Mouse (Mus musculus) hindbrain, embryonic 16.5 days (tissue): ENCODE results near the gene Hnrnpa1. TPM values are rescaled to one million over a fixed set of nuclear protein-coding genes. Genes with fewer than 3 reads are reported as not detected.

Experiments
- ATAC-seq: fragments of 200-750 bp; cut with Nextera tagmentation; 2 replicates; pipeline ENCODE4 v1.8.0; 2017; ENCODE audit warnings: moderate TSS enrichment, moderate library complexity
- H3K27ac ChIP-seq: fragments of 300-500 bp; sonication (generic); 2 replicates; pipeline ENCODE4 v1.5.1; 2014; ENCODE audit warnings: low read depth, mild to moderate bottlenecking, control low read depth, low read length, moderate library complexity
- H3K27me3 ChIP-seq: fragments of 300-500 bp; sonication (generic); replicated peaks from 2 replicates; pipeline ENCODE4 v1.6.1; 2014; ENCODE audit warnings: low read length; ENCODE audit not compliant: control insufficient read depth, insufficient read depth
- H3K36me3 ChIP-seq: fragments of 300-500 bp; sonication (generic); 2 replicates; pipeline ENCODE4 v1.6.1; 2014; ENCODE audit warnings: mild to moderate bottlenecking, low read length, moderate library complexity, mixed read lengths; ENCODE audit not compliant: control insufficient read depth, insufficient read depth
- H3K4me1 ChIP-seq: fragments of 300-500 bp; sonication (generic); 2 replicates; pipeline ENCODE4 v1.6.1; 2014; ENCODE audit warnings: low read depth, low read length; ENCODE audit not compliant: control insufficient read depth, insufficient read depth
- H3K4me2 ChIP-seq: fragments of 300-500 bp; sonication (generic); 2 replicates; pipeline ENCODE4 v1.6.1; 2014; ENCODE audit warnings: mild to moderate bottlenecking, low read length, control low read depth, moderate library complexity
- H3K4me3 ChIP-seq: fragments of 300-500 bp; sonication (generic); 2 replicates; pipeline ENCODE4 v1.5.1; 2014; ENCODE audit warnings: mild to moderate bottlenecking, low read length, control low read depth, moderate library complexity
- H3K9ac ChIP-seq: fragments of 300-500 bp; sonication (generic); 2 replicates; pipeline ENCODE4 v1.6.1; 2014; ENCODE audit warnings: low read depth, mild to moderate bottlenecking, control low read depth, low read length, moderate library complexity
- H3K9me3 ChIP-seq: fragments of 300-500 bp; sonication (generic); 2 replicates; pipeline ENCODE4 v1.6.1; 2014; ENCODE audit warnings: mild to moderate bottlenecking, low read length, moderate library complexity; ENCODE audit not compliant: control insufficient read depth
- WGBS: fragments of 180-500 bp; shearing (Covaris S2); extraction: QIAGEN DNeasy Blood & Tissue Kit; methylation state at CpG from one replicate; pipeline ENCODE4 v1.1.7; 2014; 5-methylcytosine and 5-hydroxymethylcytosine counted together
- polyA plus RNA-seq: library from polyadenylated mRNA; unstranded; fragments of >200 nt; fragmentation: Nextera tagmentation; extraction: Ambion mirVana; gene quantifications from 2 replicates; pipeline ENCODE4 v1.2.1, GENCODE M21; 2015

Hnrnpa1 gene
- polyA plus RNA-seq, 1 experiment from 2014 or later, result 483 TPM

GRCm38 (mm10) chr15:103214971-103215907 lies 25.0 kb upstream of the Hnrnpa1 start:
- H3K4me2 ChIP-seq, result peak overlapping the region; percentile 72
- WGBS, result under 1% methylated on average over 15 of the region's 15 CpGs
- peak; percentile 96 for ATAC-seq

GRCm38 (mm10) chr15:103216052-103216451 lies 24.2 kb upstream of the Hnrnpa1 start:
- 22% methylated on average over 2 of the region's 2 CpGs for WGBS
- Histone ChIP-seq H3K27ac (peak overlapping the region; percentile 88), H3K27me3 (no peaks in the 10 kb centered on the region), H3K4me2 (peak overlapping the region; percentile 72), H3K4me1 (peaks cover 21% of the 10 kb centered on the region), H3K36me3 (peaks cover 8% of the 10 kb centered on the region; the same call in 1 of the 2 replicates), H3K9me3 (no peaks in the 10 kb centered on the region), H3K9ac (no peak overlapping the region), H3K4me3 (no peak overlapping the region)
- no peak for ATAC-seq

More at GRCm38 (mm10) chr15:103214971-103215907, 25.0 kb upstream of the Hnrnpa1 start:
- H3K9me3 ChIP-seq, result no peaks in the 10 kb centered on the region
- no peaks in the 10 kb centered on the region for H3K27me3 ChIP-seq
- H3K9ac ChIP-seq, result peak overlapping the region; percentile 62
- peak overlapping the region; percentile 49 for H3K4me3 ChIP-seq
- H3K27ac ChIP-seq, result peak overlapping the region; percentile 88
- H3K4me1 ChIP-seq, result peaks cover 21% of the 10 kb centered on the region
- H3K36me3 ChIP-seq, result peaks cover 13% of the 10 kb centered on the region

DNA sequence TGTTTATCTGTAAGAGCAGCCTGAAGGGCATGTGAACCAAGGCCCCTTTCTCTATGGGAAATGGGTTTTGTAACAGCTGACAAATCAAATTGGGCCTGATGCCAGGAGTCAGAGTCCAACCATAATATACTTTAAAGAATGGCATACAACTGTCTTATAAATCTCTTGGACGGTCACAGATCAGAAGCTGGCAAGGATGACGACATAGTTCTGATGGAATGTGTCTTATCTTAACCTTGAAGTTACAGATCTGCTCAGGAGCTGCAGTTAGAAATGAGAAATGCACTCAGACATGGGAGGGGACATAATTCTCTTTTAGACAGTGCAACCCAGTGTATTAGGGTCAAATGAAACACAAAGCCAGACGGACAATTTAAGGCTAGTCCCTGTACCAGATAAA lies 19.4 kb upstream of the Hnrnpa1 start:
- H3K36me3 ChIP-seq, result no peaks in the 10 kb centered on the region
- no peak overlapping the region for H3K9ac ChIP-seq
- H3K27me3 ChIP-seq, result no peaks in the 10 kb centered on the region
- H3K4me2 ChIP-seq, result no peak overlapping the region
- H3K9me3 ChIP-seq, result no peaks in the 10 kb centered on the region
- ATAC-seq, result no peak
- H3K4me1 ChIP-seq, result peaks cover 8% of the 10 kb centered on the region
- WGBS, result 48% methylated on average over 3 of the region's 3 CpGs
- H3K4me3 ChIP-seq, result no peak overlapping the region
- 0 out of 2 replicates have a peak overlapping the region, but pooled peaks have one; percentile 29 for H3K27ac ChIP-seq

DNA sequence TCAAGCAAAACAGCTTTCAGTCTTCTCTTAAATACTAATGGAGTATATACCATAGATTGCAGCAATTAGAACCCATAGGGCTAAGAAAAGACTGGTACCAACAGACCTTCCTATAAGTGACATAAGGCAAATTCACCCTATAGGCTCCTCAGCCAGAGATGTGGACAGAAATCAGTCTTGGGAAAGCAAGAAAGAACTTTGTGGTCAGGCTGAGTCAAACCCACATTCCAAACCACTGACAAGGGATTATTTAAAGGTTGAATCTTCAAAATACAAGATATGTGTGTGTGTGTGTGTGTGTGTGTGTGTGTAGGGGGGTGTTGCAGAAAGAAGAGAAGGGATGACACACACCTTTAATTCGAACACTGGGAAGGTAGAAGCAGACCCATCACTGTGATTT lies 18.8 kb upstream of the Hnrnpa1 start:
- H3K27me3 ChIP-seq, result no peaks in the 10 kb centered on the region
- H3K4me3 ChIP-seq, result no peak overlapping the region
- no peaks in the 10 kb centered on the region for H3K36me3 ChIP-seq
- H3K4me1 ChIP-seq, result peaks cover 3% of the 10 kb centered on the region; the same call in 1 of the 2 replicates
- H3K27ac ChIP-seq, result 0 out of 2 replicates have a peak overlapping the region, but pooled peaks have one; percentile 29
- H3K9me3 ChIP-seq, result no peaks in the 10 kb centered on the region
- no peak overlapping the region for H3K4me2 ChIP-seq
- H3K9ac ChIP-seq, result no peak overlapping the region
- no peak for ATAC-seq
- 78% methylated on average over 1 of the region's 1 CpGs for WGBS

DNA sequence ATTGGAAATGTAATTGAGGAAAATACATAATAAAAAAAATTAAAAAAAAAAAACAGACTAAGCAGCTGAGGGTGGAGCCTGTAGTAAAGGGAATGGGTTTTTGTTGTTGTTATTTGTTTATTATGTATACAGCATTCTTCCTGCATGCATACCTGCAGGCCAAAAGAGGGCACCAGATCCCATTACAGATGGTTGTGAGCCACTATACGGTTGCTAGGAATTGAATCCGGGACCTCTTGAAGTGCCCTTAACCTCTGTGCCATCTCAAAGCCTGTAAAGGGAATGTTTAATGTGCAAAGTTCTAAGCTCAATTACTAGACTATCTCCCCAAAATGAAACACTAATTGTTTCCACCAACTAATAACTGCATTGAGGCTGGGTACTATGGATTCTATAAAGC lies 16.1 kb upstream of the Hnrnpa1 start:
- Histone ChIP-seq H3K4me2 (no peak overlapping the region), H3K9me3 (no peaks in the 10 kb centered on the region), H3K27ac (no peak overlapping the region), H3K27me3 (no peaks in the 10 kb centered on the region), H3K4me1 (no peaks in the 10 kb centered on the region), H3K36me3 (no peaks in the 10 kb centered on the region), H3K4me3 (no peak overlapping the region), H3K9ac (no peak overlapping the region)
- 82% methylated on average over 2 of the region's 2 CpGs for WGBS
- no peak for ATAC-seq

DNA sequence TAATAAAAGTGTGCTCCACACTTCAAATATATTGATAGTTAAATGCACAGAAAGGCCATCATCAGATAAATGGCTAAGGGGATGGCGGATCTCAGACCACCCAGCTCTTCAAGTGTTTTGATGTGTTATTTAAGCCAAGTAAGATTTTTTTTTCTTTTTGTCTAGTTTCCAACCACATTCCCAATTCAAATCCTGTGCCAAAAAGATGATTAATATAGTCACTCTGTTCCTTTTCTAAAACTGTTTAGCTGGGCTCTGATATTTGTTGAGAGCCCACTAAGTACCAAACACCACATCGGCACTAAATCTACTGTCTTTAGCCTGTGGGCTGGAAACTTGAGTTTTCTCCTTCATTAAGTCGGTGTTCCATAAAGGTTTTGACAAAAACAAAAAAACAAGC lies 13.2 kb upstream of the Hnrnpa1 start:
- Histone ChIP-seq H3K4me2 (no peak overlapping the region), H3K4me1 (no peaks in the 10 kb centered on the region), H3K4me3 (no peak overlapping the region), H3K27me3 (no peaks in the 10 kb centered on the region), H3K36me3 (no peaks in the 10 kb centered on the region), H3K27ac (no peak overlapping the region), H3K9ac (no peak overlapping the region), H3K9me3 (no peaks in the 10 kb centered on the region)
- 66% methylated on average over 3 of the region's 3 CpGs for WGBS
- no peak for ATAC-seq

DNA sequence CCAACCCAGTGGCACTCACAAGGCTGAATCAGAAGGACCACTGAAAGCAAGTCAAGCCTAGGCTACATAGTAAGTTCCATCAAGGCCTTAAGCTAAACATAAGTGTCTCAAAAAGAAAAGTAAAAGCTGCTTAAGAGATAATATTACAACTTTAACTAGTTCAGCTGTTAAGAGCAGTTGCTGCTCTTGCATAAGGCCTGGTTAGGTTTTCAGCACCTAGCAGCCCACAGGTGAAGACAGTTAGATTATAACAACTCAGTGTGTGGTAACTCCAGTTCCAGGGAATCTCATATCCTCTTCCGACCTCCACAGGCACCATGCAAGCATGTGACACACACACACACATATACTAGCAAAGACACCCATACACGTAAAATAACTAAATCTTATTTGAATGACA lies 12.7 kb upstream of the Hnrnpa1 start:
- no peaks in the 10 kb centered on the region for H3K9me3 ChIP-seq
- H3K27ac ChIP-seq, result no peak overlapping the region
- no peak for ATAC-seq
- H3K27me3 ChIP-seq, result no peaks in the 10 kb centered on the region
- H3K4me3 ChIP-seq, result no peak overlapping the region
- WGBS, result 76% methylated on average over 2 of the region's 2 CpGs
- H3K9ac ChIP-seq, result no peak overlapping the region
- no peak overlapping the region for H3K4me2 ChIP-seq
- H3K4me1 ChIP-seq, result no peaks in the 10 kb centered on the region
- no peaks in the 10 kb centered on the region for H3K36me3 ChIP-seq

DNA sequence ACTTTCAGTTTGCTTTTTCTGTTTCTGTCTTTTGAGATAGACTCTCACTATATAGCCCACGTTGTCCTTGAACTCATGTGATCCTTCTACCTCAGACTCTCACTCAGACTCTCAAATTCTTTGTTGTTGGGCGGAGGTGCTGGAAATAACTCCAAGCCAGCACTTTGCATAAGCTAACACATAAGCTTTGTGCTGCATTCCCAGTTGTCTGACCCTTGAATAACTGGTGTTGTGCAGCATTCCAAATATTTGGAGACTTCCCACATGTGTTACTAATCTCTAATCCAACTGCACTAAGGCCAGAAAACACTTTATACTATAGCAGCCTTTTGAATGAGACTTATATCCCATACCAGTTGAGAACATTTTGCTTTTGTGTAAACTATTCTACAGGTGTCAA lies 11.3 kb upstream of the Hnrnpa1 start:
- Histone ChIP-seq H3K36me3 (no peaks in the 10 kb centered on the region), H3K9ac (no peak overlapping the region), H3K27ac (no peak overlapping the region), H3K27me3 (no peaks in the 10 kb centered on the region), H3K4me2 (no peak overlapping the region), H3K4me3 (no peak overlapping the region), H3K9me3 (no peaks in the 10 kb centered on the region), H3K4me1 (no peaks in the 10 kb centered on the region)
- 65% methylated on average over 2 of the region's 2 CpGs for WGBS
- ATAC-seq, result no peak

GRCm38 (mm10) chr15:103233119-103233518 lies 7.1 kb upstream of the Hnrnpa1 start:
- H3K4me1 ChIP-seq, result no peaks in the 10 kb centered on the region
- H3K27me3 ChIP-seq, result no peaks in the 10 kb centered on the region
- no peaks in the 10 kb centered on the region for H3K9me3 ChIP-seq
- no peak overlapping the region for H3K9ac ChIP-seq
- ATAC-seq, result no peak
- 0 out of 2 replicates have a peak, but pooled peaks cover 2% of the 10 kb centered on the region for H3K36me3 ChIP-seq
- H3K27ac ChIP-seq, result no peak overlapping the region
- 90% methylated on average over 2 of the region's 2 CpGs for WGBS
- no peak overlapping the region for H3K4me3 ChIP-seq
- H3K4me2 ChIP-seq, result no peak overlapping the region
